Mouse (Mus musculus): ENCODE data around the gene Cactin. TPM values are rescaled to one million over a fixed set of nuclear protein-coding genes. Genes with fewer than 3 reads are reported as not detected.

Cactin gene
- polyA plus RNA-seq, 1 experiment: 41.4 TPM

GRCm38 (mm10) chr10:81306837-81307682 is 13.8 kb upstream of the Cactin start:
- TF ChIP-seq CTCF (IDR thresholded peaks at IDR 0.05; ENCODE audit: borderline replicate concordance, extremely low read depth, insufficient read depth, insufficient read length): no peak
- no peak for TF ChIP-seq POLR2A (IDR thresholded peaks at IDR 0.05; ENCODE audit: borderline replicate concordance, extremely low read depth, insufficient read depth, insufficient read length, poor library complexity, severe bottlenecking)

DNA sequence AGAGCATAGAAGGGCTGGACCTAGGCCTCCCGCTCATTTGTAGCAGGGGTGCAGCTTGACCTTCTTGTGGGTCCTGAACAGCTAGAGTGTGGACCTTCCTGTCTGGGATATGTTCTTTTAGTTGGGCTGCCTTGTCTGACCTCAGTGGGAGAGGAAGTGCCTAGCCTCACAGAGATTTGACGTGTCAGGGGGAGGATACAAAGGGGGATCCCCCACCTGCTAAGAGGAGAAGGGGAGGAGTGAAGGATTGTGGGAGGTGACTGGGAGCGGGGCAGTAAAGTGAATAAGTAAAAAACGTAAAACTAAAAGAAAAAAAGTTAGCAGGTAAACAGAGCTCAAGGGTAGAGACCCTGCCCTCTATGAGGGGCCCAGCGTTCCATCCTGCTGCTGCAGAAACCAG is 11.3 kb upstream of the Cactin start:
- no peak for DNase-seq (ENCODE audit: low read depth)
- no peak for TF ChIP-seq CTCF (IDR thresholded peaks at IDR 0.05; ENCODE audit: borderline replicate concordance, extremely low read depth, insufficient read depth, insufficient read length)
- no peak for TF ChIP-seq POLR2A (IDR thresholded peaks at IDR 0.05; ENCODE audit: borderline replicate concordance, extremely low read depth, insufficient read depth, insufficient read length, poor library complexity, severe bottlenecking)

More at GRCm38 (mm10) chr10:81306837-81307682, 13.8 kb upstream of the Cactin start:
- no peak for DNase-seq (ENCODE audit: low read depth)

DNA sequence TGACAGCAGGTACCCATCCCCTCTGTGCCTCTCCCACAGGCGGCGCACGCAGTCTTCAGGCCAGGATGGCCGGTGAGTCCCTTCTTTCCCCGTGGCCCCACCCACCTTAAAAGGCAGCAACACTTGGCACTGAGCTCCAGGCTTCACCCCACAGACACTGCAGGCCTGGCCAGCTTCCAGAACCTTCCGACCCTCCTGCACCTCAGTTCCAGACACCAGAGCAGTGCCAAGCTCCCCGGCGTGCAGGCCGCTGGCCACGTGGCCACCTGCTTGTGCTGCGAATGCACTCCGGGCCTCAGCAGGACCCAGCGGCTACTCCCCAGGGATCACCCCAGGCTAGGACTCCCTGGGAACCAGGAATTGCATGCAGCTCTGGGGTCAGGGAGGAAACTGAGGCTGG is 7.3 kb upstream of the Cactin start:
- no peak for DNase-seq (ENCODE audit: low read depth)
- no peak for TF ChIP-seq CTCF (IDR thresholded peaks at IDR 0.05; ENCODE audit: borderline replicate concordance, extremely low read depth, insufficient read depth, insufficient read length)
- no peak for TF ChIP-seq POLR2A (IDR thresholded peaks at IDR 0.05; ENCODE audit: borderline replicate concordance, extremely low read depth, insufficient read depth, insufficient read length, poor library complexity, severe bottlenecking)

DNA sequence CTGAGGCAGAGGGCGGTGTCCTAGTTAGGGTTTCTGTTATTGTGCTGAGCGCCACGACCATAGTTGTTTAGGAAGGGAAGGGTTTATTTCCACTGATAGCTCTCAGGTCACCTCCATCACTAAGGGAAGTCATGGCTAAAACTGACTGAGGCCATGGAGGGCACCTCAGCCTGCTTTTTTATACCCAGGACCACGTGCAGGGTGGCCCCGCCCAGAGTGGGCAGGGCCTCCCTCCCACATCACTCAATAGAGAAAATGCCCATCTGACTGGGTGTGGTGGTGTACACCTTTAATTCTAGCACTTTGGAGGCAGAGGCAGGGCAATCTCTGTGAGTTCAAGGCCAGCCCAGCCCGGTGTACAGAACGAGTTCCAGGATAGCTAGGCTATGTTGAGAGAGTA is 6.7 kb upstream of the Cactin start:
- no peak for TF ChIP-seq POLR2A (IDR thresholded peaks at IDR 0.05; ENCODE audit: borderline replicate concordance, extremely low read depth, insufficient read depth, insufficient read length, poor library complexity, severe bottlenecking)
- no peak for TF ChIP-seq CTCF (IDR thresholded peaks at IDR 0.05; ENCODE audit: borderline replicate concordance, extremely low read depth, insufficient read depth, insufficient read length)
- DNase-seq (ENCODE audit: low read depth): no peak

- no peak for TF ChIP-seq POLR2A (IDR thresholded peaks at IDR 0.05; ENCODE audit: borderline replicate concordance, extremely low read depth, insufficient read depth, insufficient read length, poor library complexity, severe bottlenecking)
- no peak for TF ChIP-seq CTCF (IDR thresholded peaks at IDR 0.05; ENCODE audit: borderline replicate concordance, extremely low read depth, insufficient read depth, insufficient read length)
- no peak for DNase-seq (ENCODE audit: low read depth)
These were observed 5.3 kb upstream of the Cactin start for GRCm38 (mm10) chr10:81315587-81315986.

GRCm38 (mm10) chr10:81316338-81317060 is 4.4 kb upstream of the Cactin start:
- DNase-seq (ENCODE audit: low read depth): peak; percentile 40
- TF ChIP-seq POLR2A (IDR thresholded peaks at IDR 0.05; ENCODE audit: borderline replicate concordance, extremely low read depth, insufficient read depth, insufficient read length, poor library complexity, severe bottlenecking): no peak
- TF ChIP-seq CTCF (IDR thresholded peaks at IDR 0.05; ENCODE audit: borderline replicate concordance, extremely low read depth, insufficient read depth, insufficient read length): peak; percentile 55; the same call in 1 of the 2 replicates

DNA sequence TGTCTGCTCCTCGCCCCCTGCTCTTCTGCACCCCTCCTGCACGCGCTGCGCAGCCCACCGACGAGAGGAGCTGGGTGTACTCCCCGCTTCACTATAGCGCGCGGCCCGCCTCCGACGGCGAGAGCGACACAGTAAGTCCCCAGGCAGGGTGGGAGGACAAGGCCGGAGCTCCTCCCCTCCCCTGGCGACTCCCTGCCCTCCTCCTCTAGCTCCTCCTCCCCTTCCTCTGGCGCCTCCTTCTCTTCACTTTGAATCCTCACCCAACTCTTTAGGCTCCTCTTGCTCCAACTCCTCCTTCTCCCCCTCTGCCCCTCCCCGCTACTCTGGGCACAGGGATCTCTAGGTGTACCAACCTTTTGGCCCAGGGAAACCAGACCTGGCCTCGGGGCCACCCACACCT is 3.6 kb upstream of the Cactin start:
- DNase-seq (ENCODE audit: low read depth): peak; percentile 35
- no peak for TF ChIP-seq CTCF (IDR thresholded peaks at IDR 0.05; ENCODE audit: borderline replicate concordance, extremely low read depth, insufficient read depth, insufficient read length)
- TF ChIP-seq POLR2A (IDR thresholded peaks at IDR 0.05; ENCODE audit: borderline replicate concordance, extremely low read depth, insufficient read depth, insufficient read length, poor library complexity, severe bottlenecking): no peak

DNA sequence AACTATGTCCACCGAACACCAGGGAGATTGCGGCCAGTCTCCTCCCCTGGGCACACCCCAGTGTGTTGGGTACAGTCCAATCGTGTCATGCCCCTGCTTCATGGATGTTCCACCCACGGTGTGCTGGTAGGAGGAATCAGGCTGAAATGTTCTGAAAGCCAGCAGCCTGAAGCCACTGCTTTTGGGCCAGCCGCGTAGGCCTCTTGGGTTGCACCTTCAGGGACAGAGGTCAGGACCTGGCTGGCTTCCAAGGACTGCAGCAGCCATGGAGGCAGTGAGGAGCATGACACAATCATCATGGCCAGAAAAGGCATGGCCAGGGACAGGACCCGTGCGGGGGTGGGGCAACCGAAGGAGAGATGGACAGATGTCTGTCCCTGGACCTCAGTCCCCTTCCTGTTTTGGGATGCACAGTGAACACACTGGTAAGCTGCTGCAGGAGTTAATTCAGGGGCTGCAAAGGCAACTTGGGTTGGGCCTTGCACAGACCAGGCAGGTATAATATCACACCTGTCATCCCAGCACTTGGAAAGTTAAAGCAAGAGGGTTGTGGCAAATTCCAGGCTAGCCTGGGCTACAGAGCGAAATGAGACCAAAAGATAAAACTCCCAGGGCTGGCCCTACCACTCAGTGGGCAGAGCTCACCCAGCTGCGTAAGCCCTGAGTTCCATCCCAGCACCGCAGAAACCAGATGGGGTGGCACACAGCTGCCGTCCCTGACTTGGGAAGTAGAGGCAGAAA is 2.1 kb upstream of the Cactin start:
- DNase-seq (ENCODE audit: low read depth): no peak
- no peak for TF ChIP-seq POLR2A (IDR thresholded peaks at IDR 0.05; ENCODE audit: borderline replicate concordance, extremely low read depth, insufficient read depth, insufficient read length, poor library complexity, severe bottlenecking)
- TF ChIP-seq CTCF (IDR thresholded peaks at IDR 0.05; ENCODE audit: borderline replicate concordance, extremely low read depth, insufficient read depth, insufficient read length): no peak

- peak; percentile 15 for DNase-seq (ENCODE audit: low read depth)
- TF ChIP-seq POLR2A (IDR thresholded peaks at IDR 0.05; ENCODE audit: borderline replicate concordance, extremely low read depth, insufficient read depth, insufficient read length, poor library complexity, severe bottlenecking): no peak
- TF ChIP-seq CTCF (IDR thresholded peaks at IDR 0.05; ENCODE audit: borderline replicate concordance, extremely low read depth, insufficient read depth, insufficient read length): peak; percentile 17; the same call in 1 of the 2 replicates
These were observed 1.6 kb upstream of the Cactin start for GRCm38 (mm10) chr10:81319330-81319699.

DNA sequence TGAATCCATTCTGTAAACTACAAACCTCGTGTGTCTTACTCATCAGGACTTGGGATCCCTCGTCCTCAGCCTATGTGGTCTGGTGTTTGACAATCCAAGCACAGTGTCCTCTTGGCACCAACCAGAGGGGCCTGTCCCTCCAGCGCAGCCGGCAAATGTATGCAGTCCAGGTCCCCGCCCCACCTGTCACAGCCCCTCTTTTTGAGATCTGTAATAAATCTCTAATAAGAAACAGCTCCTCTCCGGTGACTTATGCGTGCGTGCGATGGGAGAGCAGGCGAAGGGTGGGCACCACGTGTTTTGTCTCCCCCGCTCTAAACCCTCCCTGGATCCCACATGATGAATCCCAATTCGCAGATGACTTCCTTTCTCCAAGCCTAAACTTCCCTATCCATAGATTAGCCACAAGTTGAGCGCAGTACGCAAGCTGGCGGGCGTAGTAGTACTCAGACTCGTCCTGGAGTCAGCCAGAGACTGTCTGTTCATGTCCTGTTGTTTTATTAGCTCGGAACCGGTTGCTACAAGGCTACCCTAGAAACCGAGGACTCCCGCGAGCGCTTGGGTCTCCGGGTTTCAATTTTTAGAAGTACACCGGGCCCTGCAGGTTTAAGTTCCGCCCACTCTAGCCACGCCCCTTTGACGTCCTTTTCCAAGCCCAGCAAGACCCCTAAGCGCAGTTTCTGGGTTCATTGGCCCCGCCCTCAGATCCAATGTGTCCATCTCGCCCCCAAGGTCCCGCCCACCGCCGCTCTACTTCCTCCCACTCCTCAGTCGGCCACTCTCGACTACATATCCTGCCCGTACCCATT is 958 bp upstream of the Cactin start:
- TF ChIP-seq CTCF (IDR thresholded peaks at IDR 0.05; ENCODE audit: borderline replicate concordance, extremely low read depth, insufficient read depth, insufficient read length) (no peak), POLR2A (IDR thresholded peaks at IDR 0.05; ENCODE audit: borderline replicate concordance, extremely low read depth, insufficient read depth, insufficient read length, poor library complexity, severe bottlenecking) (no peak)
- DNase-seq (ENCODE audit: low read depth): no peak
